Mouse (Mus musculus): Measurements from ENCODE around the gene Polg.

GRCm38 (mm10) chr7:79509710-79510109 is 43.5 kb upstream of the Polg start:
- TF ChIP-seq CTCF (IDR thresholded peaks at IDR 0.05; ENCODE audit: low read depth): no peak
- no peak for TF ChIP-seq EP300 (optimal IDR thresholded peaks at IDR 0.05)

Data from stomach, postnatal 0 days (tissue).